Mouse (Mus musculus): ENCODE results near the gene Ank3. TPM values are rescaled to one million over a fixed set of nuclear protein-coding genes. Genes with fewer than 3 reads are reported as not detected.
A peak's percentile ranks its signal among the peaks of the same experiment; 100 is the strongest.

Ank3 gene
- polyA plus RNA-seq, 2 experiments, result 3.1 to 5.3 TPM

DNA sequence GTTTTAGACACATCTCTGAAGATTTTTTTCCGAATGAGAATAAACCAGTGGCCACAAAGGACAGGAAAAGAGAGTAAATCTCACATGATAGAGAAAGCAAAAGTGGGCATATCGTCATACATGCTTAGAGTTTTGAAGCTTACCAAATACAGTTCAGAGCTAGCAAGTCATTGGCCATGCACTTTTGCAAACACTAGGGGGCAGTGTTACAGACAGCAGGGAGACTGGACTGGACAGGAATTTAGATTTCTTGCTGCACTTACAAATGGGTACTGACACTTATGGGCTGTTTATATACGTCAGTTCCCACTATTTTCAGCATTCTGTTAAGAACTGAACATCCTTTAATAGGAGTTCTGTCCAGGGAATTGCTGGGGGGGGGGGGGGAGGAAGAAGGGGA lies 257.7 kb downstream of the Ank3 start:
- H3K9ac ChIP-seq (replicated peaks), result no peak overlapping the region
- TF ChIP-seq CTCF (IDR thresholded peaks at IDR 0.05; ENCODE audit: low read depth) (peak; percentile 76), EP300 (IDR thresholded peaks at IDR 0.05; ENCODE audit: low read depth) (no peak)
- ATAC-seq (ENCODE audit: insufficient read depth), result no peak
- DNase-seq (ENCODE audit: low read depth in 3 of 3, low spot score in 3 of 3), result peak in 1 of 3 experiments; percentile 6
- H3K9me3 ChIP-seq (ENCODE audit: control insufficient read depth, low read length), result no peaks in the 10 kb centered on the region
- H3K4me3 ChIP-seq (ENCODE audit: insufficient read depth in 1 of 2, low read depth in 2 of 2, low read length in 2 of 2), result no peak overlapping the region
- H3K4me1 ChIP-seq (replicated peaks; ENCODE audit: control insufficient read depth in 2 of 2, insufficient read depth in 2 of 2, low read length in 1 of 2), result peaks cover 0 to 2% of the 10 kb centered on the region in 2 experiments; a peak in 1 of 4 replicates
- H3K4me2 ChIP-seq (ENCODE audit: low read depth), result no peak overlapping the region
- H3K27ac ChIP-seq, result no peak overlapping the region
- H3K27me3 ChIP-seq (ENCODE audit: control insufficient read depth, insufficient read depth, low read length), result no peaks in the 10 kb centered on the region
- whole genome bisulfite sequencing (ENCODE audit: insufficient replicate concordance), result 10% methylated on average over 3 of the region's 3 CpGs
- H3K36me3 ChIP-seq (replicated peaks; ENCODE audit: control insufficient read depth, insufficient read depth, low read depth), result no peaks in the 10 kb centered on the region

- TF ChIP-seq CTCF (IDR thresholded peaks at IDR 0.05; ENCODE audit: low read depth), result no peak
- TF ChIP-seq EP300 (IDR thresholded peaks at IDR 0.05; ENCODE audit: low read depth), result no peak
- Histone ChIP-seq H3K36me3 (replicated peaks; ENCODE audit: control insufficient read depth, insufficient read depth, low read depth) (no peaks in the 10 kb centered on the region), H3K9me3 (ENCODE audit: control insufficient read depth, low read length) (no peaks in the 10 kb centered on the region), H3K4me3 (ENCODE audit: insufficient read depth in 1 of 2, low read depth in 2 of 2, low read length in 2 of 2) (no peak overlapping the region), H3K9ac (replicated peaks) (no peak overlapping the region), H3K27me3 (ENCODE audit: control insufficient read depth, insufficient read depth, low read length) (no peaks in the 10 kb centered on the region), H3K27ac (no peak overlapping the region), H3K4me2 (ENCODE audit: low read depth) (no peak overlapping the region), H3K4me1 (replicated peaks; ENCODE audit: control insufficient read depth in 2 of 2, insufficient read depth in 2 of 2, low read length in 1 of 2) (no peaks in the 10 kb centered on the region)
- no peak for ATAC-seq (ENCODE audit: insufficient read depth)
- DNase-seq (ENCODE audit: low read depth in 3 of 3, low spot score in 3 of 3), result no peak
- WGBS (ENCODE audit: insufficient replicate concordance), result 71% methylated on average over 4 of the region's 4 CpGs
Measured at GRCm38 (mm10) chr10:69659818-69660217, 261.2 kb downstream of the Ank3 start.

- Histone ChIP-seq H3K4me2 (ENCODE audit: low read depth) (no peak overlapping the region), H3K4me3 (ENCODE audit: insufficient read depth in 1 of 2, low read depth in 2 of 2, low read length in 2 of 2) (no peak overlapping the region), H3K27ac (no peak overlapping the region), H3K4me1 (replicated peaks; ENCODE audit: control insufficient read depth in 2 of 2, insufficient read depth in 2 of 2, low read length in 1 of 2) (no peaks in the 10 kb centered on the region), H3K27me3 (ENCODE audit: control insufficient read depth, insufficient read depth, low read length) (no peaks in the 10 kb centered on the region), H3K9me3 (ENCODE audit: control insufficient read depth, low read length) (no peaks in the 10 kb centered on the region), H3K36me3 (replicated peaks; ENCODE audit: control insufficient read depth, insufficient read depth, low read depth) (no peaks in the 10 kb centered on the region), H3K9ac (replicated peaks) (no peak overlapping the region)
- DNase-seq (ENCODE audit: low read depth in 3 of 3, low spot score in 3 of 3) (peak in 2 of 3 experiments; percentile 7 to 20), ATAC-seq (ENCODE audit: insufficient read depth) (no peak)
- TF ChIP-seq EP300 (IDR thresholded peaks at IDR 0.05; ENCODE audit: low read depth), result no peak
- peak; percentile 83 for TF ChIP-seq CTCF (IDR thresholded peaks at IDR 0.05; ENCODE audit: low read depth)
- 4% methylated on average over 7 of the region's 7 CpGs for WGBS (ENCODE audit: insufficient replicate concordance)
Measured at GRCm38 (mm10) chr10:69662338-69662737, 263.8 kb downstream of the Ank3 start.

- no peak overlapping the region for H3K27ac ChIP-seq
Measured at GRCm38 (mm10) chr10:69667482-69667881, 268.9 kb downstream of the Ank3 start.

GRCm38 (mm10) chr10:69670496-69670895 lies 271.9 kb downstream of the Ank3 start:
- Histone ChIP-seq H3K4me3 (ENCODE audit: insufficient read depth in 1 of 2, low read depth in 2 of 2, low read length in 2 of 2) (no peak overlapping the region), H3K9ac (replicated peaks) (no peak overlapping the region), H3K36me3 (replicated peaks; ENCODE audit: control insufficient read depth, insufficient read depth, low read depth) (no peaks in the 10 kb centered on the region), H3K27ac (no peak overlapping the region), H3K4me2 (ENCODE audit: low read depth) (no peak overlapping the region), H3K4me1 (replicated peaks; ENCODE audit: control insufficient read depth in 2 of 2, insufficient read depth in 2 of 2, low read length in 1 of 2) (peaks cover 0 to 1% of the 10 kb centered on the region in 2 experiments; a peak in 1 of 4 replicates), H3K9me3 (ENCODE audit: control insufficient read depth, low read length) (no peaks in the 10 kb centered on the region), H3K27me3 (ENCODE audit: control insufficient read depth, insufficient read depth, low read length) (no peaks in the 10 kb centered on the region)
- ATAC-seq (ENCODE audit: insufficient read depth) (no peak), DNase-seq (ENCODE audit: low read depth in 3 of 3, low spot score in 3 of 3) (no peak)
- WGBS (ENCODE audit: insufficient replicate concordance), result 24% methylated on average over 1 of the region's 1 CpGs
- TF ChIP-seq EP300 (IDR thresholded peaks at IDR 0.05; ENCODE audit: low read depth) (no peak), CTCF (IDR thresholded peaks at IDR 0.05; ENCODE audit: low read depth) (no peak)

More at GRCm38 (mm10) chr10:69667482-69667881, 268.9 kb downstream of the Ank3 start:
- H3K36me3 ChIP-seq (replicated peaks; ENCODE audit: control insufficient read depth, insufficient read depth, low read depth), result no peaks in the 10 kb centered on the region
- no peak overlapping the region for H3K4me3 ChIP-seq (ENCODE audit: insufficient read depth in 1 of 2, low read depth in 2 of 2, low read length in 2 of 2)
- ATAC-seq (ENCODE audit: insufficient read depth) (no peak), DNase-seq (ENCODE audit: low read depth in 3 of 3, low spot score in 3 of 3) (no peak)
- 66% methylated on average over 4 of the region's 4 CpGs for WGBS (ENCODE audit: insufficient replicate concordance)
- H3K9me3 ChIP-seq (ENCODE audit: control insufficient read depth, low read length), result no peaks in the 10 kb centered on the region
- peaks cover 0 to 1% of the 10 kb centered on the region in 2 experiments; a peak in 1 of 4 replicates for H3K4me1 ChIP-seq (replicated peaks; ENCODE audit: control insufficient read depth in 2 of 2, insufficient read depth in 2 of 2, low read length in 1 of 2)
- no peak overlapping the region for H3K9ac ChIP-seq (replicated peaks)
- no peak for TF ChIP-seq EP300 (IDR thresholded peaks at IDR 0.05; ENCODE audit: low read depth)
- H3K27me3 ChIP-seq (ENCODE audit: control insufficient read depth, insufficient read depth, low read length), result no peaks in the 10 kb centered on the region
- no peak overlapping the region for H3K4me2 ChIP-seq (ENCODE audit: low read depth)
